Comparison of ENCODE assay signal across 16 mouse cellular contexts in genomic region chr11:25813446-25813845, GRCm38 (mm10).
"Had no signal": no experiment of that assay in that cellular context is flagged by ENCODE, and none has a peak within 500 bp of the region (broad histone marks: within the 10 kb centered on the region; RNA-seq: fewer than 3 reads in every experiment).

No protein-coding gene starts in this region.

- H3K9ac ChIP-seq: neural tube, embryonic 13.5 days; neural tube, embryonic 15.5 days; stomach, embryonic 15.5 days had no signal

- H3K9me3 ChIP-seq: neural tube, embryonic 13.5 days; neural tube, embryonic 15.5 days; stomach, embryonic 15.5 days had no signal

- H3K4me3 ChIP-seq: neural tube, embryonic 13.5 days; neural tube, embryonic 15.5 days; stomach, embryonic 15.5 days had no signal

- H3K27me3 ChIP-seq: neural tube, embryonic 13.5 days; neural tube, embryonic 15.5 days; stomach, embryonic 15.5 days had no signal

- H3K4me1 ChIP-seq: neural tube, embryonic 13.5 days; neural tube, embryonic 15.5 days; stomach, embryonic 15.5 days had no signal

- H3K27ac ChIP-seq: neural tube, embryonic 13.5 days; neural tube, embryonic 15.5 days; stomach, embryonic 15.5 days; stomach, postnatal 0 days had no signal

- DNase-seq: retina, postnatal 1 day; right cerebral cortex, adult 18-20 months; right cerebral cortex, postnatal 14 days; right cerebral cortex, postnatal 25 days; right cerebral cortex, postnatal 4 days; spleen, adult 18-20 months; thymus, adult 18-20 months; thymus, adult 2 months; thymus, postnatal 14 days; thymus, postnatal 25 days; thymus, postnatal 36 days; thymus, postnatal 4 days had no signal

- H3K4me2 ChIP-seq: neural tube, embryonic 13.5 days; neural tube, embryonic 15.5 days; stomach, embryonic 15.5 days had no signal

- H3K36me3 ChIP-seq: neural tube, embryonic 13.5 days; neural tube, embryonic 15.5 days; stomach, embryonic 15.5 days had no signal
